Mouse (Mus musculus) CD8-positive naive resting alpha-beta T cell, adult 2 months (primary cell): Measurements from ENCODE around the gene Arfgap1.

Experiments used
- DNase-seq, 2 experiments: peaks; one replicate each; pipeline ENCODE4 v3.0.0; 2022; ENCODE audit warnings: low read depth in 2 of 2, low spot score in 2 of 2

Arfgap1 gene

GRCm38 (mm10) chr2:180967010-180967763, at the start of gene Arfgap1:
Gene Arfgap1 (plus strand): TSS chr2:180967225.
- DNase-seq, result peak; percentile 77 to 83

GRCm38 (mm10) chr2:180919913-180920809, 46.9 kb upstream of the Arfgap1 start:
- peak; percentile 3 to 6 for DNase-seq

GRCm38 (mm10) chr2:180920810-180921400, 46.1 kb upstream of the Arfgap1 start, which contains the start of gene Ythdf1:
Gene Ythdf1 (minus strand): TSS chr2:180920949.
- DNase-seq, result peak; percentile 99

GRCm38 (mm10) chr2:180922739-180923138, 44.3 kb upstream of the Arfgap1 start:
- no peak for DNase-seq

- DNase-seq, result peak; percentile 58 to 60
These were observed 41.8 kb upstream of the Arfgap1 start for GRCm38 (mm10) chr2:180925176-180925575.

- DNase-seq, result no peak
These were observed 38.3 kb upstream of the Arfgap1 start, which contains the start of gene Birc7 for GRCm38 (mm10) chr2:180928723-180929122. Gene Birc7 (plus strand): TSS chr2:180929023.

GRCm38 (mm10) chr2:180932418-180932817, 34.6 kb upstream of the Arfgap1 start:
- no peak for DNase-seq

GRCm38 (mm10) chr2:180940187-180940586, 26.8 kb upstream of the Arfgap1 start:
- DNase-seq, result no peak

- DNase-seq, result no peak
These were observed 25.2 kb upstream of the Arfgap1 start for GRCm38 (mm10) chr2:180941869-180942268.

- DNase-seq, result no peak
These were observed 17.1 kb upstream of the Arfgap1 start for GRCm38 (mm10) chr2:180949947-180950346.

- DNase-seq, result no peak
These were observed 14.3 kb upstream of the Arfgap1 start for GRCm38 (mm10) chr2:180952731-180953171.

GRCm38 (mm10) chr2:180953638-180954037, 13.4 kb upstream of the Arfgap1 start:
- no peak for DNase-seq

GRCm38 (mm10) chr2:180954061-180955047, 12.7 kb upstream of the Arfgap1 start, which contains the start of gene Nkain4:
Gene Nkain4 (minus strand): TSS chr2:180954699.
- DNase-seq, result no peak

- no peak for DNase-seq
These were observed 7.4 kb upstream of the Arfgap1 start for GRCm38 (mm10) chr2:180959605-180960004.

GRCm38 (mm10) chr2:180960187-180960586, 6.8 kb upstream of the Arfgap1 start:
- no peak for DNase-seq

- no peak for DNase-seq
These were observed 4.3 kb upstream of the Arfgap1 start for GRCm38 (mm10) chr2:180962616-180963308.

GRCm38 (mm10) chr2:180963956-180964355, 3.1 kb upstream of the Arfgap1 start:
- peak; percentile 59 to 73 for DNase-seq

- DNase-seq, result peak in 1 of 2 experiments; percentile 17
These were observed 738 bp upstream of the Arfgap1 start for GRCm38 (mm10) chr2:180966092-180966882.

- no peak for DNase-seq
These were observed 14.1 kb downstream of the Arfgap1 start for GRCm38 (mm10) chr2:180981133-180981532.
